Mouse (Mus musculus) thymus, postnatal 4 days (tissue): ENCODE measurements around the gene Tbc1d2.
"Not testable (repeated sequence)": the region's sequence is repeated elsewhere in the genome, so short reads cannot be mapped to it uniquely, and the experiment has no call there.

Source experiments
- DNase-seq: peaks from one replicate; pipeline ENCODE4 v3.0.0; 2021

Gene Tbc1d2

GRCm38 (mm10) chr4:46600473-46601257 is 49.3 kb downstream of the Tbc1d2 start:
- DNase-seq: peak; percentile 20

- not testable (repeated sequence) for DNase-seq
These were observed 50.4 kb downstream of the Tbc1d2 start for GRCm38 (mm10) chr4:46599609-46600008.

GRCm38 (mm10) chr4:46598981-46599380 is 51.0 kb downstream of the Tbc1d2 start:
- DNase-seq: no peak

- no peak for DNase-seq
These were observed 51.9 kb downstream of the Tbc1d2 start for GRCm38 (mm10) chr4:46598111-46598510.

- DNase-seq: peak; percentile 45
These were observed 52.6 kb downstream of the Tbc1d2 start for GRCm38 (mm10) chr4:46597286-46597961.

- peak; percentile 9 for DNase-seq
These were observed 53.6 kb downstream of the Tbc1d2 start for GRCm38 (mm10) chr4:46596398-46596797.

- peak; percentile 5 for DNase-seq
These were observed 55.9 kb downstream of the Tbc1d2 start for GRCm38 (mm10) chr4:46594131-46594530.

- DNase-seq: peak; percentile 6
These were observed 56.5 kb downstream of the Tbc1d2 start for GRCm38 (mm10) chr4:46593472-46593871.

- DNase-seq: peak; percentile 45
These were observed 58.0 kb downstream of the Tbc1d2 start for GRCm38 (mm10) chr4:46591833-46592520.

- no peak for DNase-seq
These were observed 59.2 kb downstream of the Tbc1d2 start for GRCm38 (mm10) chr4:46590810-46591209.

- DNase-seq: peak; percentile 7
These were observed 59.9 kb downstream of the Tbc1d2 start for GRCm38 (mm10) chr4:46589946-46590684.

- DNase-seq: peak; percentile 8
These were observed 60.9 kb downstream of the Tbc1d2 start for GRCm38 (mm10) chr4:46589151-46589550.

GRCm38 (mm10) chr4:46586473-46586872 is 63.5 kb downstream of the Tbc1d2 start:
- DNase-seq: no peak

- no peak for DNase-seq
These were observed 64.2 kb downstream of the Tbc1d2 start for GRCm38 (mm10) chr4:46585811-46586190.

- DNase-seq: no peak
These were observed 64.8 kb downstream of the Tbc1d2 start for GRCm38 (mm10) chr4:46585041-46585810.

GRCm38 (mm10) chr4:46584536-46584935 is 65.5 kb downstream of the Tbc1d2 start:
- not testable (repeated sequence) for DNase-seq

- not testable (repeated sequence) for DNase-seq
These were observed 65.9 kb downstream of the Tbc1d2 start for GRCm38 (mm10) chr4:46584084-46584483.

GRCm38 (mm10) chr4:46582024-46582423 is 68.0 kb downstream of the Tbc1d2 start:
- not testable (repeated sequence) for DNase-seq

- not testable (repeated sequence) for DNase-seq
These were observed 68.4 kb downstream of the Tbc1d2 start for GRCm38 (mm10) chr4:46581577-46581976.

- not testable (repeated sequence) for DNase-seq
These were observed 69.2 kb downstream of the Tbc1d2 start for GRCm38 (mm10) chr4:46580799-46581243.

- DNase-seq: not testable (repeated sequence)
These were observed 71.1 kb downstream of the Tbc1d2 start for GRCm38 (mm10) chr4:46578796-46579346.

GRCm38 (mm10) chr4:46578228-46578627 is 71.8 kb downstream of the Tbc1d2 start:
- DNase-seq: no peak
